Mouse (Mus musculus) midbrain, postnatal 0 days (tissue): ENCODE results near the gene Gsg1l2. TPM values are rescaled to one million over a fixed set of nuclear protein-coding genes. Genes with fewer than 3 reads are reported as not detected.

ENCODE experiments used
- ATAC-seq: fragments of 200-750 bp; cut with Nextera tagmentation; 2 replicates; pipeline ENCODE4 v1.8.0; 2017; ENCODE audit warnings: moderate number of reproducible peaks, mild to moderate bottlenecking, moderate TSS enrichment, moderate library complexity; ENCODE audit not compliant: low FRiP score
- DNase-seq: peaks from one replicate; pipeline ENCODE4 v3.0.0-alpha.2; 2015; ENCODE audit warnings: low spot score
- H3K27ac ChIP-seq: fragments of 300-500 bp; sonication (generic); 2 replicates; pipeline ENCODE4 v1.5.1; 2014; ENCODE audit warnings: low read depth, mild to moderate bottlenecking, low read length, mixed read lengths
- H3K27me3 ChIP-seq: fragments of 300-500 bp; sonication (generic); 2 replicates; pipeline ENCODE4 v1.6.1; 2014; ENCODE audit warnings: low read length, control low read depth, mixed read lengths; ENCODE audit not compliant: insufficient read depth
- H3K36me3 ChIP-seq: fragments of 300-500 bp; sonication (generic); 2 replicates; pipeline ENCODE4 v1.6.1; 2014; ENCODE audit warnings: low read length, control low read depth, mixed read lengths; ENCODE audit not compliant: insufficient read depth
- H3K4me1 ChIP-seq: fragments of 300-500 bp; sonication (generic); 2 replicates; pipeline ENCODE4 v1.6.1; 2014; ENCODE audit warnings: mild to moderate bottlenecking, control low read depth, antibody characterized with exemption, low read length, mixed read lengths; ENCODE audit not compliant: insufficient read depth
- H3K4me2 ChIP-seq: fragments of 300-500 bp; sonication (generic); 2 replicates; pipeline ENCODE4 v1.6.1; 2014; ENCODE audit warnings: low read depth, mild to moderate bottlenecking, low read length, mixed read lengths; ENCODE audit not compliant: poor library complexity, severe bottlenecking
- H3K4me3 ChIP-seq: fragments of 300-500 bp; sonication (generic); 2 replicates; pipeline ENCODE4 v1.5.1; 2014; ENCODE audit warnings: low read depth, mild to moderate bottlenecking, low read length, moderate library complexity
- H3K9ac ChIP-seq: fragments of 300-500 bp; sonication (generic); replicated peaks from 2 replicates; pipeline ENCODE4 v1.6.1; 2014; ENCODE audit warnings: mild to moderate bottlenecking, low read length, moderate library complexity, mixed read lengths; ENCODE audit not compliant: poor library complexity, severe bottlenecking
- H3K9me3 ChIP-seq: fragments of 300-500 bp; sonication (generic); 2 replicates; pipeline ENCODE4 v1.6.1; 2016; ENCODE audit warnings: low read length, control low read depth
- CTCF ChIP-seq: IDR thresholded peaks from 2 replicates; pipeline ENCODE4 v1.5.1; 2016; ENCODE audit warnings: antibody characterized with exemption, mild to moderate bottlenecking
- WGBS: fragments of 180-500 bp; shearing (Covaris S2); extraction: QIAGEN DNeasy Blood & Tissue Kit; methylation state at CpG from one replicate; pipeline ENCODE4 v1.1.7; 2014; 5-methylcytosine and 5-hydroxymethylcytosine counted together
- polyA plus RNA-seq: library from polyadenylated mRNA; unstranded; fragments of >200 nt; fragmentation: Nextera tagmentation; extraction: Ambion mirVana; gene quantifications from 2 replicates; pipeline ENCODE4 v1.2.1, GENCODE M21; 2015
- total RNA-seq: library from RNA; depleted of rRNA; stranded (reverse); fragments of >200 nt; gene quantifications from 2 replicates; pipeline ENCODE4 v1.2.3, GENCODE M21; 2014

The Gsg1l2 gene
- total and polyA plus RNA-seq, 2 experiments from 2014 or later = not detected

GRCm38 (mm10) chr11:67771691-67772090 is 2.7 kb upstream of the Gsg1l2 start:
- no peak for TF ChIP-seq CTCF
- Histone ChIP-seq H3K36me3 (no peaks in the 10 kb centered on the region), H3K27ac (no peak overlapping the region), H3K4me3 (no peak overlapping the region), H3K27me3 (no peaks in the 10 kb centered on the region), H3K9me3 (no peaks in the 10 kb centered on the region), H3K9ac (no peak overlapping the region), H3K4me2 (no peak overlapping the region), H3K4me1 (no peaks in the 10 kb centered on the region)
- ATAC-seq (no peak), DNase-seq (no peak)
- 87% methylated on average over 2 of the region's 2 CpGs for WGBS

- H3K4me1 ChIP-seq = no peaks in the 10 kb centered on the region
- ATAC-seq (no peak), DNase-seq (peak; percentile 89)
- 24% methylated on average over 8 of the region's 8 CpGs for WGBS
- H3K4me2 ChIP-seq = no peak overlapping the region
- H3K27ac ChIP-seq = no peak overlapping the region
- no peak overlapping the region for H3K9ac ChIP-seq
- H3K27me3 ChIP-seq = no peaks in the 10 kb centered on the region
- peak; percentile 78 for TF ChIP-seq CTCF
- no peaks in the 10 kb centered on the region for H3K9me3 ChIP-seq
- H3K4me3 ChIP-seq = no peak overlapping the region
- H3K36me3 ChIP-seq = no peaks in the 10 kb centered on the region
These were observed 1.8 kb upstream of the Gsg1l2 start for GRCm38 (mm10) chr11:67772577-67772976.

GRCm38 (mm10) chr11:67790182-67790581 is 15.8 kb downstream of the Gsg1l2 start:
- TF ChIP-seq CTCF = no peak
- no peak overlapping the region for H3K9ac ChIP-seq
- H3K27me3 ChIP-seq = no peaks in the 10 kb centered on the region
- DNase-seq (no peak), ATAC-seq (no peak)
- H3K4me1 ChIP-seq = no peaks in the 10 kb centered on the region
- no peak overlapping the region for H3K4me2 ChIP-seq
- no peak overlapping the region for H3K27ac ChIP-seq
- WGBS = 78% methylated on average over 11 of the region's 11 CpGs
- no peaks in the 10 kb centered on the region for H3K9me3 ChIP-seq
- no peak overlapping the region for H3K4me3 ChIP-seq
- H3K36me3 ChIP-seq = no peaks in the 10 kb centered on the region

GRCm38 (mm10) chr11:67797931-67798330 is 23.5 kb downstream of the Gsg1l2 start, which contains the start of gene Dhrs7c:
Gene Dhrs7c, plus strand, starts transcription at chr11:67798187.
- 78% methylated on average over 7 of the region's 7 CpGs for WGBS
- Histone ChIP-seq H3K36me3 (no peaks in the 10 kb centered on the region), H3K4me1 (no peaks in the 10 kb centered on the region), H3K9me3 (no peaks in the 10 kb centered on the region), H3K27me3 (no peaks in the 10 kb centered on the region), H3K9ac (no peak within 1 kb of the TSS), H3K4me2 (no peak within 1 kb of the TSS), H3K4me3 (no peak within 1 kb of the TSS), H3K27ac (no peak within 1 kb of the TSS)
- ATAC-seq (no peak), DNase-seq (no peak)
- TF ChIP-seq CTCF = no peak

GRCm38 (mm10) chr11:67800130-67800723 is 25.8 kb downstream of the Gsg1l2 start:
- Histone ChIP-seq H3K9me3 (no peaks in the 10 kb centered on the region), H3K36me3 (no peaks in the 10 kb centered on the region), H3K4me1 (no peaks in the 10 kb centered on the region), H3K9ac (no peak overlapping the region), H3K4me3 (no peak overlapping the region), H3K27ac (no peak overlapping the region), H3K27me3 (no peaks in the 10 kb centered on the region), H3K4me2 (no peak overlapping the region)
- ATAC-seq (no peak), DNase-seq (no peak)
- no peak for TF ChIP-seq CTCF

GRCm38 (mm10) chr11:67801169-67801568 is 26.8 kb downstream of the Gsg1l2 start:
- WGBS = 79% methylated on average over 8 of the region's 8 CpGs
- no peak overlapping the region for H3K4me3 ChIP-seq
- H3K9me3 ChIP-seq = no peaks in the 10 kb centered on the region
- no peak for TF ChIP-seq CTCF
- ATAC-seq (no peak), DNase-seq (no peak)
- no peak overlapping the region for H3K27ac ChIP-seq
- no peaks in the 10 kb centered on the region for H3K4me1 ChIP-seq
- H3K27me3 ChIP-seq = no peaks in the 10 kb centered on the region
- no peak overlapping the region for H3K9ac ChIP-seq
- no peaks in the 10 kb centered on the region for H3K36me3 ChIP-seq
- no peak overlapping the region for H3K4me2 ChIP-seq
